Mouse (Mus musculus): ENCODE results near the gene Zmym4.

GRCm38 (mm10) chr4:126967864-126968821 lies at the start of gene Zmym4:
- no peak for TF ChIP-seq CTCF (conservative IDR thresholded peaks at IDR 0.05; ENCODE audit: low read length)
- no peak for TF ChIP-seq POU5F1 (IDR thresholded peaks at IDR 0.05; ENCODE audit: borderline replicate concordance, low read length)

Measured in E14TG2a.4 (cell line).